Mouse (Mus musculus) kidney, postnatal 4 days (tissue): ENCODE results near the gene Mex3d.
A peak's percentile ranks its signal among the peaks of the same experiment; 100 is the strongest.

Experiments
- DNase-seq, 2 experiments: peaks; one replicate each; pipeline ENCODE4 v3.0.0; 2021; ENCODE audit warnings: mixed read lengths in 2 of 2

Mex3d gene

DNA sequence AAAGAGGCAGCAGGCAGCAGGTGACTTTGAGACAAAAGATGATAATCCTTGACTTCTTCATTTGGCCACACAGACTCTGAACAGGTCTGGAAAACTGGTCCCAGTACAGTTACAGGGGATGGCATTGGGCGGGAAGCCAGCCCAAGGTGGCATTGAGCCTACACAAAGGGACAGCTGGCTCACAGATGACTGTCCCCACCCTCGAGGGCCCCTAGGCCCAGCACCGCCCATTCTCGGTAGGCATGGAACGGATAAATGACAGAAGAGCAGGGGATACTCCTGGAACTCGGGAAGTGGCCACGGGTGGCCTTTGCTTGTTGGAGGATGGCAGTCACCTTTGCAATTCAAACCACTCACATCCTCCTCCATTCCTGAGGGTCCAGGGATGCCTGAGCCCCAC is 2.1 kb downstream of the Mex3d start:
- DNase-seq = no peak

GRCm38 (mm10) chr10:80384709-80385108 is 2.8 kb downstream of the Mex3d start:
- DNase-seq = no peak

DNA sequence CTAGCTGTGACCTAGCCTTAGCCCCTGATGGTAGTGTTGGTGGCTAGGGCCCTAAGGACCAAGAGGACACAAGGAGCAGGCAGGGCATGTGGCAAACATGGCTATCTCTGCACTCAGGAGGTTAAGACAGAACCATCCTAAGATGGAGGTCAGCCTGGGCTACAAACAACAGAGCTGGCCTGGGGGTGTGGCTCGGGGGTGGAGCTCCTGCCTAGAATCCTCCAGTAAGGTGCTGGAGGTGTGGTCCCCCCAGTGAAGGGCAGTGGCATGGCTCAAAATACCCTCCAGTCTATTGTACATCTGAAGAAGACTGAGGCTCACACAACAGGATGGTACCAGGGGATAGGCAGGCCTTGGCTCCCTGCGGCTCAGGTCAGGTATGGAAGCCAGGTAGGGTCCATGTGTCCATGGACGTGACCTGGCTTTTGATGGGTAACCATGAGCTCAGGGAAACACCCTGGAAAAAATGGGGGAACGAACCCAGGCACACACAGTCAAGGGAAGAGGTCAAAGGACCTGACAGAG is 3.3 kb downstream of the Mex3d start:
- DNase-seq = peak in 1 of 2 experiments; percentile 44

- DNase-seq = peak; percentile 54 to 64
Observed at GRCm38 (mm10) chr10:80383431-80383830, 4.0 kb downstream of the Mex3d start.

DNA sequence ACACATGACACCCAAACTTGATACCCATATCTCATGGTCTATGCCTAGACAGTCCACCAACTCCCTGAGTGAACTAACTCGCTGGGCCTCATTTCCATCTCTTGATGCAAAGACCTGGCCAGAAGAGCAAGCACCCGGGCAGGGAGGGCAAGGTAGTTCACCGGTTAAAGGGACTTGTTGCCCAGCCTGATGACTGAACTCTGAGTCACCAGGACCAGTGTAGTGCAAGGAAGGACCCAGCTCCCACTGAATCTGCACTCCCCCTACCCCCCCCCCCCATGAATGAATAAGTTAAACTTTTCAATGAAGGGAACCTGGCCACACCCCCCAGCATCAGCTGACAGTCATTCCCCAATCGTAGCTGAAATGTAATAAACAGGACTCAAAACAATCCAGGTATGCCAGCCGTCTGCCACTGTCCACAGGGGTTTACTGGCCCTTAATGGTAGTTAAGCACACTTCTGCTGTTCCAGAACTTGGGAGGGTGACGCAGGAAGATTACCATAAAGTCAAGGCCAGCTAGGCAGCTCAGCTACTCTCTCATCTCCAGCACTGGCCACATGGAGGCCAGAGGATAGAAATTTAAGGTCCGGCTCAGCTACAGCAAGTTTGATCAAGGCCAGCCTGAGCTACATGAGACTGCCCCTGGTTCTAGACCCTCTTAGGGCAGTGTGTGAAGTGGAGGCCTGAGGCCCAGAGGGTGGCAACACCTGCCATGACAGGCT is 4.7 kb downstream of the Mex3d start:
- DNase-seq = no peak

- DNase-seq = peak; percentile 54 to 65
Observed at GRCm38 (mm10) chr10:80377716-80378115, 9.7 kb downstream of the Mex3d start.

DNA sequence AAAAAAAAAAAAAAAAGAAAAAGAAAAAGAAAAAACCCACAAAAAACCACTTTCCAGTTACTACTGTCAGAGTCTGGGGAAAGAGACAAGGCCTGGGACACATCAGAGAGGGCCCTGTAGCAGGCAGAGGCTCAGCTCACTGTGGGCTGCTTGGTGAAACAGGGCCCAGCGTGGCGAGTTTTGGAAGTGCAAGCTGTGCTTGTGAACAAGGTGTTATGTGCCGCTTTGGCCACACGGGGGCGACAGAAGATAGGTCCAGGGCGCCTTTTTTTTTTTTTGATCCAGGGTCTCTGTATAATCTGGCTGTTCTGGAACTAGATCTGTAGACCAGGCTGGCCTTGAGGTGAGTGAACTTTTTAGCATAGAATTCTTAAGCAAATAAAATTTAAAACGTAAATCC is 11.3 kb downstream of the Mex3d start:
- peak; percentile 98 for DNase-seq

DNA sequence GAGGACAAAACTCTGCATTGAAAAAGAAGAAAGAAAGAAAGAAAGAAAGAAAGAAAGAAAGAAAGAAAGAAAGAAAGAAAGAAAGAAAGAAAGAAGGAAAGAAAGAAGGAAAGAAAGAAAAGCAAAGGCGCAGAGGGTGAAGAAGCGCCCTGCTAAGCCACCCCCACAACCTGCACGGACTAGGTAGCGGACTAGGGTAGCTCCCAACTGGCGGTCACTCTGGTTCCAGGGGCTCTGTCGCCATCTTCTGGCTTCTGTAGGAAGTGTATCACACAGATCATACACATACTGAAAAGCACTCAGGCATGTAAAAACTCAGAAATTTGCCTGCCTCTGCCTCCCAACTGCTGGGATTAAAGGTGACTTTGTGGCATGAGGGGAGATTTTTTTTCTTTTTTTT is 13.4 kb downstream of the Mex3d start:
- peak; percentile 85 to 89 for DNase-seq

DNA sequence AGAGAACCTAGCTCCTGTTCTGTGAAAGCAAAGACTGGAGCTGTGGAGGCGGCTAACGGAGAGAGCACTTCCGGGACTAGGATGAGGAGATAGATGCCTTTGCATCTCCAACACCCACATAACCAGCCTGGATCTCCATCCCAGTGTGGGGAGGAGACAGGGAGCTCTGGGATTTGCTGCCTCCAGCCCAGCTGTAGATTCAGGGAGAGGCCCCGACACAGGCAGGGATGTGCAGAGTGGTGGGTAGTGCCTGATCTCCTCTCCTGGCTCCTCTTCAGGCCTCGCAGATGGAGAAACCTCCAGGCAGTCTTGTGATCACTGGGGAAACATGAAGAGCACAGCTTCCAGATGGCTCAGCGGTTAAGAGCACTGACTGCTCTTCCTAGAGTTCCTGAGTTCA is 14.8 kb downstream of the Mex3d start:
- no peak for DNase-seq

- no peak for DNase-seq
Observed at GRCm38 (mm10) chr10:80371983-80372382, 15.5 kb downstream of the Mex3d start.

- peak; percentile 76 to 78 for DNase-seq
Observed at GRCm38 (mm10) chr10:80371411-80371966, 16.0 kb downstream of the Mex3d start.

GRCm38 (mm10) chr10:80369995-80370747 is 17.3 kb downstream of the Mex3d start:
- no peak for DNase-seq

GRCm38 (mm10) chr10:80368392-80368791 is 19.1 kb downstream of the Mex3d start:
- DNase-seq = no peak

- DNase-seq = no peak
Observed at GRCm38 (mm10) chr10:80367954-80368353, 19.5 kb downstream of the Mex3d start.

DNA sequence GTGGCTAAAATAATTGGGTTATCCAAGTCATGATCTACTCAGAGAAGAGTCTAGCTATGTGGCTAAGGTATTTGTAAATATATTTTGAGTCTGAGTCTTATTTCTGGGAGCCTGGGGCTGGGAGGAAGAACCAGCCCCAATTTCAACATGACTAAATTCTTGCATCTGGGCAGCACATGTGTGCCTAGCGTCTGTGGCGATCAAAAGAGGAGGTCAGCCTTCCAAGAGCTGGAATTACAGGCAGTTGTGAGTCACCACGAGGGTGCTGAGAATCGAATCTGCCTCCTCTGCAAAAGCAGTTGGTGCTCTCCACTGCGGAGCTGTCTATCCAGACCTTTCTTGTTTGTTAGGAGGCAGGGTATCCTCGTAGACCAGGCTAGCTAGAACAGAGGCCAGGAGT is 21.7 kb downstream of the Mex3d start:
- no peak for DNase-seq

GRCm38 (mm10) chr10:80363734-80364133 is 23.7 kb downstream of the Mex3d start:
- DNase-seq = no peak

DNA sequence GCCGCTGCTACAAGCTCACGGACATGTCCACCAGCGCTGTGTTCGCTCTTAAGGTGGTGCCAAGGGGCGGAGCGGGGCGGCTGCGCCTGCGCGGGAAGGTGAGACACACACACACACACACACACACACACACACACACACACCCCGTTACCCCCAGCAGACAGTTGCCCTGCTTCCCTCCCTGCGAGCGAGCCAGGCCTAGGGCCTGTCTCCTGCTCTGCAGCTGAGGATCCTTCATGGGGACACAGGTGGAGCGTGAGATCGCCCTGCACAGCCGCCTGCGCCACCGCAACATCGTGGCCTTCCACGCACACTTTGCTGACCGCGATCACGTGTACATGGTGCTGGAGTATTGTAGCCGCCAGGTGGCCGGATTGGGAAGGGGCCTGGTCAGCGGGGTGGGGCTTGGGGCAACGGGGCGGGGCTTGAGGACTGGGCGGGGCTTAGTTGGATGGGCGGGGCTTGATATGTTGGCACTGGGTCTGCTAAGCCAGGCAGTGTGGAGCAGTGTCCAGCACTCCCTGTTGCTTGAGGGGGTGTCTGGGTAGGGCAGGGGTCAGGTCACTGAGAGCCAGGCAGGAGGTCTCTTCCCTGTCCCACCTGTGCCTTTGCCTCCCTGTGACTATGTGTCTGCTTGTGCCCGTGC is 29.3 kb downstream of the Mex3d start:
- peak; percentile 73 to 77 for DNase-seq

- DNase-seq = no peak
Observed at GRCm38 (mm10) chr10:80357336-80357735, 30.1 kb downstream of the Mex3d start.

- DNase-seq = no peak
Observed at GRCm38 (mm10) chr10:80356737-80357136, 30.7 kb downstream of the Mex3d start.

DNA sequence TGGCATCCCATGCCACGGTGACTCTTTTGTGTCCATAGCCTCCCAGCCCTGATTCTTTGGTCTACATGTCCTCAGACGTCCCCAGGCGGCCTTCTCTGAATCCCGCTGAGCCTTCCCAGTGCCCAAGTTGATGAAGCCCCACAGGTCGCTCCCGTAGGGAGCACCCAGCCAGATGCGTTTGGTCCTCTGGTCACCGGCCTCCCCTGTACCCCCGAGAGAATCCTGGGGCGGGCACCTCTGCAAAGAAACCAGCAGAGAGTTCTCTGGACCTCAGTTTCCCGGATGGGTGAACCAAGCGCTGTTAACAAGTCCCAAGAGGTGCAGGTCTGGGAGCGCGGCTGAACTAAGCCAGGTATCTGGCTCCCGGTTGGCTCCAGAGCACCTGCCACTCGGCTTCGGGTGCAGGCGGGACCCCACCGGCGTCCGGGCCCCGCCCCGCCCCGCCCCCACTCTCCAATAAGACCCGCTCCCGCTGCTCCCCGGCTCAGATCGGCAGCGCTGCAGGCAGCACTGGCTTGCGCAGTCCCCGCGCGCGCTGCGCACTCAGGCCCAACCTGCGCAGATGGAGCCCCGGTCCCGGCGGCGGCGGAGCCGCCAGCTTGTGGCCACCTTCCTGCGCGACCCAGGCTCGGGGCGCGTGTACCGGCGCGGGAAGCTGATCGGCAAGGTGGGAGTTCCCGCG is 31.3 kb downstream of the Mex3d start, which contains the start of gene Plk5:
Plk5 (plus strand) TSS at position 459 of the 682 bp plus-strand sequence.
- peak in 1 of 2 experiments; percentile 51 for DNase-seq

GRCm38 (mm10) chr10:80355431-80355830 is 32.0 kb downstream of the Mex3d start:
- no peak for DNase-seq

GRCm38 (mm10) chr10:80352727-80353126 is 34.7 kb downstream of the Mex3d start:
- DNase-seq = no peak
